Mouse (Mus musculus) liver, postnatal 0 days (tissue): ENCODE results near the gene Il22ra2.

Experiments
- CTCF ChIP-seq: sonication (generic); IDR thresholded peaks from 2 replicates; pipeline ENCODE4 v1.5.1; 2016; ENCODE audit warnings: antibody characterized with exemption, low read depth
- EP300 ChIP-seq: IDR thresholded peaks from 2 replicates; pipeline ENCODE4 v1.6.1; 2016; ENCODE audit warnings: antibody characterized with exemption, low read depth, mild to moderate bottlenecking

- TF ChIP-seq CTCF = no peak
- no peak for TF ChIP-seq EP300
Measured at GRCm38 (mm10) chr10:19593296-19593695, 28.5 kb upstream of the Il22ra2 start.
